Mouse (Mus musculus): Measurements from ENCODE around the gene Vwa1.

Gene Vwa1

DNA sequence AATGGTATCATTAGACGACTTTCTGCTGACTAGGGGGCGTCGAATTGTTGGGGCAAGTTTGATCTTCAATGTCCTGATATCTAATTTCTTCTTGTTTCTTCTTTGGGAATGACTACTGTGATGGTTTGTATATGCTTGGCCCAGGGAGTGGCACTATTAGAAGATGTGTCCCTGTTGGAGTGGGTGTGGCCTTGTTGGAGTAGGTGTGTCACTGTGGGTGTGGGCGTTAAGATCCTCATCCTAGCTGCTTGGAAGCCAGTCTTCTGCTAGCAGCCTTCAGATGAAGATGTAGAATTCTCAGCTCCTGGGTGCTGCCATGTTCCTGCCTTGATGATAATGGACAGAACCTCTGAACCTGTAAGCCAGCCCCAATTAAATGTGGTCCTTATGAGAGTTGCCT is 14.3 kb upstream of the Vwa1 start:
- ChIA-PET POLR2A (interaction anchor here in 1 of 4 experiments (1.4 kb wide), 1 partner anchor 24 kb away, joined by 3 read pairs; the partner anchor contains the start of gene Ccnl2), CTCF (interaction anchor here in 1 of 4 experiments (0.6 kb wide), 1 partner anchor 18 kb away, joined by 3 read pairs; no protein-coding TSS in a partner anchor)

- POLR2A ChIA-PET: interaction anchor here in 1 of 4 experiments (1.4 kb wide), 1 partner anchor 25 kb away, joined by 3 read pairs; the partner anchor contains the start of gene Ccnl2
- CTCF ChIA-PET: interaction anchor here in 1 of 4 experiments (0.6 kb wide), 1 partner anchor 17 kb away, joined by 3 read pairs; no protein-coding TSS in a partner anchor
Measured at GRCm38 (mm10) chr4:155788300-155788699, 13.8 kb upstream of the Vwa1 start.

- POLR2A ChIA-PET: interaction anchor here in 2 of 4 experiments (1.5 to 3.1 kb wide), 5 partner anchors 8 to 64 kb away, joined by 4 to 15 read pairs (median 6); partner anchors contain the start of genes Mrpl20 (in 1 of the 2) and Vwa1 (in 1 of the 2)
- CTCF ChIA-PET: interaction anchor here in 2 of 4 experiments (0.6 to 1.1 kb wide), 2 partner anchors 9 to 213 kb away, joined by 3 read pairs; no protein-coding TSS in a partner anchor
Measured at GRCm38 (mm10) chr4:155785819-155786218, 11.3 kb upstream of the Vwa1 start, which contains the start of gene Tmem88b. TSS of gene Tmem88b (minus strand) at chr4:155785874.

- CTCF ChIA-PET: interaction anchor here in 2 of 4 experiments (1.0 to 1.2 kb wide), 3 partner anchors 8 to 10 kb away, joined by 3 to 7 read pairs (median 4); partner anchors contain the start of gene Vwa1 (in 1 of the 2)
Measured at GRCm38 (mm10) chr4:155785246-155785645, 10.7 kb upstream of the Vwa1 start.

DNA sequence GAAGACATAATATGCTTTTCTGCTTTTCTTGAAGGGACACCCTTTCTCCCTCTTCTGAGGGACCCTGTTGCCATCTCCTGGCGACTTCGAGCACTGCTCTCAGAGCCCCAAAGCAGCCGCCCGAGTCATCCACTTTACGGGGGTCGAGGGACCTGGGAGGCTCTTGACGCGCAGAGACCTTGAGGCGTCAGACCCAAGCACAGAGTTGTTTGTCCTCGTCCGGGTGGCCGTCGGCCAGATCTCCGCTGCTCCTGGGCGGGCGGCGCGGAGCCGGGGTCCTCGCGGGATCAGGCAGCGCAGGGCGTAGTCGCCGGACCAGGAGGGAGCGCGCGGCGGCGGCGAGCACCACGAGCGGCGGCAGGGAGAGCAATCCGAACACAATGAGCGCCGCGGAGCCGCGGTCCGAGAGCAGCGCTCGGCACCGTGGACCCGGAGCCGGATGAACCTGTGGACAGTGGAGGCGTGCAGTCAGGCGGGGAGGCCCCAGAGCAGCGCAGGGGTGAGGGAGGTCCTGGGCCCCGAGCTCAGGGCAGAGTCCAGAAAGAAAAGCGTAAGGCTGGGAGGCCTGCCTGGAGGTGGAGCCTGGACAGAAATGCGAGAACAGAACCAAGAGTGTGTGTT is 9.7 kb upstream of the Vwa1 start:
- CTCF ChIA-PET: interaction anchor here in 3 of 4 experiments (0.6 to 2.0 kb wide), 14 partner anchors 9 to 683 kb away, joined by 3 to 13 read pairs (median 4); partner anchors contain the start of gene Vwa1 (in 2 of the 3)

More at GRCm38 (mm10) chr4:155785246-155785645, 10.7 kb upstream of the Vwa1 start:
- POLR2A ChIA-PET: interaction anchor here in 3 of 4 experiments (0.7 to 3.1 kb wide), 17 partner anchors 9 to 117 kb away, joined by 3 to 16 read pairs (median 4); partner anchors contain the start of genes Vwa1 (in 2 of the 3), Aurkaip1 (in 1 of the 3), Mib2 (in 1 of the 3) and Mrpl20 (in 1 of the 3)

GRCm38 (mm10) chr4:155783486-155784080 is 9.1 kb upstream of the Vwa1 start:
- ChIA-PET POLR2A (interaction anchor here in 3 of 4 experiments (0.6 to 3.1 kb wide), 19 partner anchors 8 to 187 kb away, joined by 3 to 16 read pairs (median 4); partner anchors contain the start of genes Atad3a (in 2 of the 3), Vwa1 (in 2 of the 3), Aurkaip1 (in 1 of the 3) and Dvl1 (in 1 of the 3)), CTCF (interaction anchor here in 3 of 4 experiments (0.6 to 2.0 kb wide), 11 partner anchors 9 to 683 kb away, joined by 3 to 13 read pairs (median 4); partner anchors contain the start of gene Vwa1 (in 1 of the 3))

More for the DNA sequence above, 9.7 kb upstream of the Vwa1 start:
- POLR2A ChIA-PET: interaction anchor here in 3 of 4 experiments (0.6 to 3.1 kb wide), 29 partner anchors 7 to 188 kb away, joined by 3 to 16 read pairs (median 4); partner anchors contain the start of genes Atad3a (in 2 of the 3), Mrpl20 (in 2 of the 3), Vwa1 (in 2 of the 3) and Aurkaip1 (in 1 of the 3)

- ChIA-PET POLR2A (interaction anchor here in 3 of 4 experiments (0.6 to 2.3 kb wide), 5 partner anchors 11 to 181 kb away, joined by 3 to 9 read pairs (median 3); partner anchors contain the start of genes Atad3a (in 1 of the 3) and C1qtnf12 (in 1 of the 3)), CTCF (interaction anchor here in 2 of 4 experiments (1.0 to 1.3 kb wide), 2 partner anchors 10 to 11 kb away, joined by 3 to 4 read pairs; no protein-coding TSS in a partner anchor)
Measured at GRCm38 (mm10) chr4:155780895-155781294, 6.4 kb upstream of the Vwa1 start.

DNA sequence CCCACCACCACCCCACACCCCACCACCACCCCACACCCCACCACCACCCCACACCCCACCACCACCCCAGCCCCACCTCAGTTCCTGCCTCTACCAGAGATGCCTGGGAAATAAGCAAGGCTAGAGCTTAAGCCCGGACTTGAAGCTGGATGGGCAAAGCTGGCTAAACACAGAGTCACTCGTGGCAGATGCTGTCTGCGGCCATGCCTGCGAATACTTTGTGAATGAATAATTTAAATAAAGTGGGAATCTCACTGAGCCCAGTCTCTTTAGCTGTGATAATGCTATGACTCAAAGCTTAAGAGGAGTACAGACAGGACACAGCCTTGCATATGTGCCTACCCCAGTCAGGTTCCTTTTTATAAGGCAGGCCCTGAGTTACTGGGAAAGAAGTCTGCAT is 5.0 kb upstream of the Vwa1 start:
- POLR2A ChIA-PET: interaction anchor here in 1 of 4 experiments (0.8 to 1.6 kb wide), 3 partner anchors 14 to 35 kb away, joined by 3 to 5 read pairs (median 4); partner anchors contain the start of gene Atad3a
- CTCF ChIA-PET: interaction anchor here in 2 of 4 experiments (0.8 to 1.3 kb wide), 3 partner anchors 13 to 58 kb away, joined by 3 to 4 read pairs (median 4); partner anchors contain the start of gene Mrpl20 (in 1 of the 2)

DNA sequence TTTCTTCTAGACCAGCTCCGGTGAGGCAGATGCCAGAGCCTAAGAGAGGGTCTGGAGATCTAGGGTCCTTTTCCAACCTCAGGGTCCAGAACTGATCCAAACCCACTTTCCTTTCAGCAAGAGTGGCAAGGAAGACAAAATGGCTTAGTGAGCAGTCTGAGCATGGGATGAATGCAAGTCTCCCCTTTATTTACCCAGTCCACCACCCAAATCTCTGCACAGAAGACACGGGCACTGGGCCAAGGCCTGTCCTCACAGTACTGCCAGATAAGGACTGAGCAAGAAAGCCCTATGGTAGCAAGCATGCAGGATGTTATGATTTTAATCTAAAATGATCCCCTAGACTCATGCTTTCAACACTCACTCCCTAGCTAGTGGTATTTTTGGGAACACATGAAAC is 3.3 kb upstream of the Vwa1 start:
- CTCF ChIA-PET: interaction anchor here in 2 of 4 experiments (0.6 to 1.1 kb wide), 2 partner anchors 14 to 48 kb away, joined by 3 read pairs; no protein-coding TSS in a partner anchor

GRCm38 (mm10) chr4:155776704-155777335 is 2.3 kb upstream of the Vwa1 start:
- ChIA-PET CTCF (interaction anchor here in 1 of 4 experiments (0.5 kb wide), 1 partner anchor 255 kb away, joined by 3 read pairs; no protein-coding TSS in a partner anchor), POLR2A (interaction anchor here in 1 of 4 experiments (0.5 to 1.8 kb wide), 5 partner anchors 9 to 417 kb away, joined by 3 to 8 read pairs (median 3); partner anchors contain the start of gene Atad3a)

More for the DNA sequence above, 3.3 kb upstream of the Vwa1 start:
- POLR2A ChIA-PET: interaction anchor here in 2 of 4 experiments (0.6 to 1.8 kb wide), 4 partner anchors 17 to 723 kb away, joined by 3 to 8 read pairs (median 5); partner anchors contain the start of gene Atad3a (in 1 of the 2)

DNA sequence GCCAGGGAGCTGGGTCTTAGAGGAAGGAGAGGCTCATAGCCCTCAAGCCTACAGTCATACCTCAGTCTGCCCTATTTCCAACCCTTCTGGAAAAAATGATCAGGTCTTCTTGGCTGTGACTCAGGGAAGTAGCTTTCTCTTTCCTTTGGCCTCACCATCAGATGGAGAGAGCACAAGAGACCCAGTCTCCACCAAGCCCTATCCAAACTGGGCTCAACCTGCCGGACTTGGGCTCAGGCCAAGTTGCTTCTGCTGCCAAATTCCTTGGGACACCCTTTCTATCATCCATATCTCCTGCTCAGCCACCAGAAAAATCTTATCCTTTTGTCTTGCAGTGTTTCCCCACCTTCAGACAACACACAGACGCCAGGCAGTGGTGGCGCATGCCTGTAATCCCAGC is 1.4 kb upstream of the Vwa1 start:
- POLR2A ChIA-PET: interaction anchor here in 2 of 4 experiments (0.6 to 2.6 kb wide), 13 partner anchors 8 to 295 kb away, joined by 3 to 16 read pairs (median 4); partner anchors contain the start of genes Ankrd65 (in 1 of the 2), Atad3a (in 1 of the 2) and Tmem88b (in 1 of the 2)
- CTCF ChIA-PET: interaction anchor here in 1 of 4 experiments (2.5 to 3.3 kb wide), 2 partner anchors 8 to 16 kb away, joined by 13 read pairs; partner anchors contain the start of gene Atad3a

DNA sequence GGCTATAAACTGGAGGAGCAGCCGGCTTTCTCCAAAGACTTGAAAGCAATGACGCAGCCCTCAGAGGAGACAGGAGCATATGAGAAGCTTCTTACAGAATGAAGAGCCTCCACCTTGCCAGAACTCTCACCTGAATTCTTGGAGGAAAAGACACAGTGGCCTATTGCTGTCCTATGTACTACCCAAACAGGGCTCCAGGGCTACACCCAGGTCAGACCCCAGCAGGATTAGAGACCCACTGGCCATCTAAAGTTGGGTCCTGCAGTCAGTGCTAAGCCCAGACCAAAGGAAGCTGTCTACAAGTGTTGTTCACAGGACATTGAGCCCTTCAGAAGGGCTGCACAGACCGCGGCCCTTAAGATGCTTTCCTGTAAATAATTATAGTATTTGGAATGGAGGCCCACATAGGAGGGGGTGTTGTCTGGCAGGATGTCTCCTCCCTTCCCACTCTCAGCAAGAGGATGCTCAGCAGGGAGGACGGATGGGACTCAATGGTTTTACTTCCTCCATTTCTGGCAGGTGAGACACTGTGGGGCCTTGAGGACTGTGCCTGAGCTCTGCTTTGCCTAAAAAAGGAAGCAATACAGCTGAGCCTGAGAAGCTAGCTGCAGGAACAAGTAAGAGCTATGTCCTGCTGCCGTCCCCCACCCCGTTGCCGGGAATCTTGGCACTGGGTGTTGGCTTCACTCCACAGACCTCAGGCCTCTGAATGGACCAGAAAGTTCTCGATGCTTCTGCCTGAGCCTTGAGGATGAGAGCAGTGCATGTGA is 658 bp upstream of the Vwa1 start:
- CTCF ChIA-PET: interaction anchor here in 2 of 4 experiments (0.6 to 3.3 kb wide), 6 partner anchors 9 to 946 kb away, joined by 3 to 13 read pairs (median 5); partner anchors contain the start of gene Atad3a (in 1 of the 2)

GRCm38 (mm10) chr4:155773335-155774078 is 991 bp downstream of the Vwa1 start:
- POLR2A ChIA-PET: interaction anchor here in 3 of 4 experiments (1.0 to 2.6 kb wide), 12 partner anchors 10 to 52 kb away, joined by 3 to 16 read pairs (median 4); partner anchors contain the start of genes Atad3a (in 3 of the 3) and Mrpl20 (in 1 of the 3)

More for the DNA sequence above, 658 bp upstream of the Vwa1 start:
- POLR2A ChIA-PET: interaction anchor here in 3 of 4 experiments (0.6 to 2.6 kb wide), 29 partner anchors 9 to 448 kb away, joined by 3 to 16 read pairs (median 4); partner anchors contain the start of genes Atad3a (in 2 of the 3), Ankrd65 (in 1 of the 3) and Tmem88b (in 1 of the 3)

DNA sequence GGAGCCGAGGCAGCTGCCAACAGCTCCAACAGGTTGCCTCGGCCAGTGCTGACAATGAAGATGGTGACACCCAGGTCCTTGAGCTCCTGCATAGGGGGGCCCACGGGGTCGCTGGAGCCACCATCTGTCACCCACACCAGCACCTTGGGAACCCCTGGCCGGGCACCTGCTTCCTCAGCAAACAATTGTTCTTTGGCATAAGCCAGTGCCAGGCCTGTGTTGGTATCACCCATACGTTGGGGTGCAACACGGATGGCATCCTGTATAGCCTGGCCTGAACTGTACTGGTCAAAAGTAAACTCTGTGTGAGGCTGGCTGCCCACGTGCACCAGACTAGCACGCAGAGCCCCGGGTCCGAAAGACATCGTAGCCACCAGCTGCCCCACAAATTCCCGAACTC is 1.7 kb downstream of the Vwa1 start:
- ChIA-PET POLR2A (interaction anchor here in 2 of 4 experiments (0.8 to 1.3 kb wide), 2 partner anchors 11 to 12 kb away, joined by 3 to 4 read pairs; partner anchors contain the start of gene Atad3a (in 1 of the 2)), CTCF (interaction anchor here in 1 of 4 experiments (3.3 kb wide), 1 partner anchor 11 kb away, joined by 13 read pairs; no protein-coding TSS in a partner anchor)

More at GRCm38 (mm10) chr4:155773335-155774078, 991 bp downstream of the Vwa1 start:
- CTCF ChIA-PET: interaction anchor here in 2 of 4 experiments (0.6 to 3.3 kb wide), 6 partner anchors 10 to 292 kb away, joined by 3 to 13 read pairs (median 8); partner anchors contain the start of gene Atad3a (in 1 of the 2)

DNA sequence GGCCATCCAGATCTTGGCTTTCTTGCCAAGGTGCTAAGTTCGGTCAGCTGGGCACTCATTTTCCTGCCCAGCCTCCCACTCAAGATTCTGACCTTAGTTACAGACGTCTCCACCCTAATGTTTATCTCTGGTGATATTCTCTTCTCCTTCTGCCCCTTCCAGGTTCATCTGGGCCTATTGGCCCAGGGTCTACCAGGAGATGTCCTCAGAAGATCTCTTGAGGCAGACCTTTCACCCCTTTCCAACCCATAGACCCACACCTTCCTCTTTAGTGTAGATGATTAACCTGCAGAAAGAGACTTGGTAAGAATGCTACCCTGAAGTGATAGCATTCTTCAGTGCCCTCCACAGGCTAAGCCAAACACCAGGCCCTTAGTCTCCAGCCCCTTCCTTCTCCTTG is 2.8 kb downstream of the Vwa1 start:
- ChIA-PET CTCF (no interaction called here), POLR2A (interaction anchor here in 1 of 4 experiments (2.4 kb wide), 1 partner anchor 11 kb away, joined by 9 read pairs; the partner anchor contains the start of gene Atad3a)

Data from embryonic stem cell, embryonic (primary cell).